Mouse (Mus musculus) thymus, adult 2 months (tissue): ENCODE results near the gene Rasa3.

Source experiments
- CTCF ChIP-seq: fragments of 200-500 bp; IDR thresholded peaks from 2 replicates; pipeline ENCODE4 v1.5.1; 2012; ENCODE audit warnings: mild to moderate bottlenecking, control low read depth, low read length, moderate library complexity, borderline replicate concordance; ENCODE audit not compliant: control insufficient read depth, poor library complexity, insufficient read depth; ENCODE audit errors: extremely low read depth
- POLR2A ChIP-seq: fragments of 200-500 bp; IDR thresholded peaks from 2 replicates; pipeline ENCODE4 v1.6.1; 2012; ENCODE audit warnings: mild to moderate bottlenecking, low read length, control low read depth, moderate library complexity; ENCODE audit not compliant: control insufficient read depth, poor library complexity, insufficient read depth; ENCODE audit errors: extremely low read depth

GRCm38 (mm10) chr8:13675524-13675923 is 1.9 kb downstream of the Rasa3 start:
- no peak for TF ChIP-seq POLR2A
- TF ChIP-seq CTCF, result no peak
